In the genomic region with DNA sequence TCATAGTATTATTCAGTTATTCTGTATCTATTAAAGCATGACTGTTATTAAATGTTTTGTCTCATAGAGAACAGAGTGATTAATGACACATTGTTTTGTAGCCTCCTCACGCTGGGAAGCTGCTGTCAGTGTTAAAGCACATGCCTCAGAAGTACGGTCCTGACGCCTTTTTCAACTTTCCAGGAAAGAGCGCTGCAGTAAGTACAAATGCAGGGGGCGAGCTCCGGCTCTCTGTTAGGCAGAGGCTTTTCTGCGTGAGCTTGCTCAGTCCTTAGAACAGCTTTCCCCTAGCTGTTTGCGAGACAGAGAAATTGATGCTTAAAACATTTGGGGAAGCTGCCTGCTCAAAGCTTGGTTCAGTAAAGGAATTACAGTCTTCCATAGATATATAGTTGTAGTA, we compare ENCODE assay signal across 14 mouse cellular contexts.
"Had no signal": no experiment of that assay in that cellular context is flagged by ENCODE, and none has a peak within 500 bp of the region (broad histone marks: within the 10 kb centered on the region; RNA-seq: fewer than 3 reads in every experiment).

No protein-coding gene starts in this region.

- H3K9me3 ChIP-seq: kidney, embryonic 15.5 days; limb, embryonic 13.5 days; liver, embryonic 15.5 days; stomach, embryonic 15.5 days had no signal

- H3K4me3 ChIP-seq: kidney, embryonic 15.5 days; limb, embryonic 13.5 days; liver, embryonic 15.5 days; stomach, embryonic 15.5 days had no signal

- H3K36me3 ChIP-seq: kidney, embryonic 15.5 days; limb, embryonic 13.5 days; liver, embryonic 15.5 days; stomach, embryonic 15.5 days had no signal

- H3K9ac ChIP-seq: kidney, embryonic 15.5 days; limb, embryonic 13.5 days; liver, embryonic 15.5 days; stomach, embryonic 15.5 days had no signal

- H3K27me3 ChIP-seq: kidney, embryonic 15.5 days; limb, embryonic 13.5 days; liver, embryonic 15.5 days; stomach, embryonic 15.5 days had no signal

- ATAC-seq: midbrain, embryonic 16.5 days had no signal

- H3K4me1 ChIP-seq: kidney, embryonic 15.5 days; limb, embryonic 13.5 days; liver, embryonic 15.5 days; stomach, embryonic 15.5 days had no signal

- H3K27ac ChIP-seq: kidney, embryonic 15.5 days; limb, embryonic 13.5 days; liver, embryonic 15.5 days; stomach, embryonic 15.5 days had no signal

- H3K4me2 ChIP-seq: kidney, embryonic 15.5 days; limb, embryonic 13.5 days; liver, embryonic 11.5 days; liver, embryonic 15.5 days; stomach, embryonic 15.5 days had no signal

- DNase-seq: kidney, adult 18-20 months; kidney, postnatal 36 days; layer of hippocampus, adult 9-11 months; layer of hippocampus, postnatal 36 days; lung, adult 2 months; right cerebral cortex, postnatal 14 days; thymus, adult 2 months; thymus, postnatal 36 days had no signal
